Mouse (Mus musculus): ENCODE measurements around the gene Cd19.

The Cd19 gene

GRCm38 (mm10) chr7:126377278-126378158 is 37.2 kb downstream of the Cd19 start, which contains the start of gene Spns1:
TSS of gene Spns1 (minus strand) at chr7:126377450.
- DNase-seq (ENCODE audit: low read depth), result peak; percentile 96

DNA sequence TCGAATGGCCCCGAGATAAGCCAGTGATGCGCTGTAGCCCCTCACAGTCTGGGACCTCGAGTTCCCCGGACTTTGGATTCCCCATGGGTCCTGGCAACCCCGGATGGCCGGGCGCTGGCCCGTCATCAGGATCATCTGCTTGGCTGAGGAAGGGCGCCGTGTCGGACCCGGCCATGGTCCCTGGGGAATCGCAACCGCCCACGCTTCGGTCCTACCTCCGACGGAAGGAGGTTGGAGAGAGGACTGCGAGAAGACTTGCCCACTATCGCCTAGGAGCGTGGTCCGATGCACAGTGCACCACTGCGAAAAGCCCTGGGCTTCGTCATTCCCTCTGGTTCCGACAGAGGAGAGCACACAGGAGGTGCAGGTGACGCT is 37.8 kb downstream of the Cd19 start:
- DNase-seq (ENCODE audit: low read depth), result no peak

DNA sequence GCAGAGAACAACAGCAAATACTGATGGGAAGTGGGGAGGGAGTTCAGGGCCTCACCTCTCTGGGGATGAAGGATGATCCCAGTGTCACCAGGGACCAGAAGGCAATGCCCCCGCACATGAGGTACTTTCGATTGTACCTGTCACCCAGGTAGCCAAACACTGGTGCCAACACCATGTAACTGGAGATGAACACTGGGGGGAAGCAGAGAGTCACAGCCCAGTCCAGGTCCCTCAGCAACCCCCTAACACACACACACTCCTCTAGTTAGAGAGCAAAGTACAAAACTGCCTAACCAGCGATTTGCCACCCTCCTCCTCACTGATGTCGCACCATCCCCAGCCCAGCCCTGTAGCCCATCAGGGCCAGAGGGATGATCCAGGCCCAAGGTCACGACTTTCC is 39.7 kb downstream of the Cd19 start:
- no peak for DNase-seq (ENCODE audit: low read depth)

DNA sequence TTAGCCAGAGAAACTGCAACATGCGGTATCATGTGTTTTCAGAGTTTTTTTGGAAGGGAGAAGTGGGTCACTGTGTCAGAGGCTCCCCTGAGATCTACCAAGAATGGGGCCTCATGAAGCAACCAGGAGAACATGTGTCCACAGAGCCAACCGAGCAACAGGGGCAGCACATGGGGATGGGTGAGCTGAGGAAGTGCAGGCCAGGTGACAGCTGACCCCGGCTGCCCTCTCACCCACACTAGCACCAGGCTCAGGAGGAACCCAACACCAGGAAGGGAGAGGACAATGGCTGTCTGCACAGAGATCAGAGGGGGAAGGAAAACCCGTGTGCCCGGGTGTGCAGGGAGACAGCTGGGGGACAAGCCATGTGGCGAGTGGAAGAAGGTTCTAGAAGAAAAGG is 40.2 kb downstream of the Cd19 start:
- DNase-seq (ENCODE audit: low read depth), result no peak

DNA sequence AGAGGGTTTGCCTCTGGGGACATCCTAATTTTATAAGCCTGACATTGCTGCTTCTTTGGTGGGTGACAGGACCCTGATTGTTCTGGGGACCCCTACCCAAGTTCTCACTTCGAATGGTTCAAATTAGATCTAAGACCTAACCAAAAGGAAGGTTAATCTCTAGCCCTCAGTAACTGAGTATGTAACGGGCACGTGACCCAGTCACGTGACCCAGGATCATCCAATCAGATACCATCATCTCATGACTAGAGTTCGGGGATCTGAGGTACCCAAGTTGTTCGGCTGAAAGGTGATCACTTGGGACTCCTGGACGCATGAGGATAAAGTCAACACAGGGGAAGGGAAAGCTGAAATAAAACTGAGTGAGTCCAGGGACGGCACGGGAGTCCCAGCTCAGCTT is 41.7 kb downstream of the Cd19 start:
- no peak for DNase-seq (ENCODE audit: low read depth)

DNA sequence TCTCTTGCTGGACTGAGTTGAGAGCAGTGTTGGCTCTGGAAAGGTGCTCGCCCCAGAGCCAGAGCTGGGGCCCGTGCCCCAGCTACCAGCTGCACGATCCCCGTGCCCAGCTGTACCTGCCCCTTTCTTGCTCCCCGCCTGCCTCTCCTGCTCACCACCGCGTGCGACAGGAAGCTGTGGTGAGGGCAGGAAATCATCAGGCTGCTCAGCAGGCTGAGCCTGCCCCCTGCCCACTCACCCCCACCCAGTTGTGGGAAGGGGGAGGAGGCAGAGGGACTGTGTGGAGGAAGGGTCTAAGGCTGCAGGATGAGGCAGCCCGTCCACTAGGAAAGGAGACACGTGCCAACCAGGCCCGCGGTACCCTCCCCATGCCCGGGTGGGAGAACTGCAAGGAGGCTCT is 45.3 kb downstream of the Cd19 start, which contains the start of gene Lat:
Gene Lat, minus strand, starts transcription at position 178 of the 400 bp plus-strand sequence.
- DNase-seq (ENCODE audit: low read depth), result no peak

DNA sequence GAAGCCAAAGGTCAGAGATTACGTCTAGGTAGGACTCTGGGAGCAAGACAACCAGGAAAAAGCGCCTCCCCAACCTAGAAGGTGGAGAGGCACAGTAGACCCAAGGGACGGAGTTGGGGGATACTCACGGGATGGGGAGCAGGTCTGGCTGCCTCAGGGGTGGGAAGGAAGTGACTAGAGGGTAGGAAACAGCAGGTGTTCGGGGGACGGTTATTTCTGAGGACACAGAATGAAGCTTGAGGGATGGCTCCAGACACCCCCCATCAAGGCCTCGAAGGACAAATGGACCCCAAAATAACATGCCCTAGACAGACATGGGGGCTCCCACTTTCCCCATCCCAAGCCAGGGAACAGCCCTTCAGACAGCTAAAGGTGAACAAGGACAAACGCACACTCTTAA is 46.3 kb downstream of the Cd19 start:
- no peak for DNase-seq (ENCODE audit: low read depth)

- no peak for DNase-seq (ENCODE audit: low read depth)
Measured at GRCm38 (mm10) chr7:126367636-126368035, 47.1 kb downstream of the Cd19 start.

GRCm38 (mm10) chr7:126363038-126363437 is 51.7 kb downstream of the Cd19 start:
- no peak for DNase-seq (ENCODE audit: low read depth)

DNA sequence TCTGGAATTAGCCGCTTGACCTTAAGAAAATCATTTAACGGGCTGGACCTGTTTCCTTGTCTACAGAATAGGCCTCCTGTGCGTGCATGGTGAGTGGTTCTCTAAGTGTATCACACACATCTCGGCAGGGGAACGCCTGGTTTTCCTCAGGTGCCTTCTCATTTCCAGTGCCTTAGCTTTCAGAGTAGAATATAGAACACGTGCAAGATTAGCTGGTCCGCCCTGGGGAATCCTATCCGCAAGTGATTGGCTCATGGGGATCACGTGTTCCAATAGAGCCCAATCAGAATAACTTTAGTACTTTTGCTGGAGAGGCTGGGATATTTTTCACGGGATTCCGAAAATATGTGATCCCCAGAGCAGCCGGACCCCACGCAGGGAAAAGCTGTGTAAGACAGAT is 55.6 kb downstream of the Cd19 start:
- peak; percentile 67 for DNase-seq (ENCODE audit: low read depth)

Measured in NIH3T3 (cell line).